In genomic region chr1:89992256-89992655, GRCm38 (mm10) we compare ENCODE assay signal across 8 mouse cellular contexts. TPM values are rescaled to one million over a fixed set of nuclear protein-coding genes. Genes with fewer than 3 reads are reported as not detected.
A peak's percentile ranks its signal among the peaks of the same experiment; 100 is the strongest.
DNase-seq lines count a peak whose midpoint lies in the region; ATAC-seq and TF ChIP-seq lines count a peak whose summit lies in the region.
"Had no signal": no experiment of that assay in that cellular context is flagged by ENCODE, and none has a peak within 500 bp of the region (broad histone marks: within the 10 kb centered on the region; RNA-seq: fewer than 3 reads in every experiment).

No protein-coding gene starts in this region.

- 4% methylated on average over 25 of the region's 25 CpGs for WGBS in lung, embryonic 16.5 days
- under 1% methylated on average over 25 of the region's 25 CpGs for WGBS in forebrain, embryonic 15.5 days
- WGBS in limb, embryonic 14.5 days, result 5% methylated on average over 25 of the region's 25 CpGs

- DNase-seq in lung, postnatal 14 days, result no peak
- no peak for DNase-seq in limb, embryonic 14.5 days (ENCODE audit: low spot score)
- no peak for DNase-seq in adrenal gland, postnatal 14 days
- DNase-seq in cerebellum, adult 9-11 months, result no peak

- no peak for ATAC-seq in lung, embryonic 16.5 days (ENCODE audit: low read depth)
- no peak for ATAC-seq in forebrain, embryonic 15.5 days (replicated peaks)
- no peak for ATAC-seq in limb, embryonic 14.5 days (ENCODE audit: low FRiP score, low read depth)
- no peak for ATAC-seq in megakaryocyte, adult 5-6 weeks (ENCODE audit: poor library complexity, severe bottlenecking)

- H3K9ac ChIP-seq in lung, embryonic 16.5 days (ENCODE audit: low read length), result no peak overlapping the region
- H3K9ac ChIP-seq in forebrain, embryonic 15.5 days (replicated peaks), result no peak overlapping the region
- H3K9ac ChIP-seq in limb, embryonic 14.5 days (ENCODE audit: low read depth, low read length, severe bottlenecking), result peak overlapping the region; percentile 25; the same call in 1 of the 2 replicates

- peak overlapping the region; percentile 35 for H3K4me2 ChIP-seq in lung, embryonic 16.5 days (ENCODE audit: low read depth, low read length)
- peak overlapping the region; percentile 24; the same call in 1 of the 2 replicates for H3K4me2 ChIP-seq in forebrain, embryonic 15.5 days (replicated peaks)
- H3K4me2 ChIP-seq in limb, embryonic 14.5 days (replicated peaks; ENCODE audit: low read depth, low read length, severe bottlenecking), result peak overlapping the region; percentile 34; the same call in 1 of the 2 replicates

- H3K4me3 ChIP-seq in lung, embryonic 16.5 days (ENCODE audit: low read length), result 0 out of 2 replicates have a peak overlapping the region, but pooled peaks have one; percentile 7
- H3K4me3 ChIP-seq in forebrain, embryonic 15.5 days, result 0 out of 2 replicates have a peak overlapping the region, but pooled peaks have one; percentile 5
- peak overlapping the region; percentile 18 for H3K4me3 ChIP-seq in limb, embryonic 14.5 days (replicated peaks; ENCODE audit: low read length)

- no peaks in the 10 kb centered on the region for H3K4me1 ChIP-seq in lung, embryonic 16.5 days (replicated peaks; ENCODE audit: control insufficient read depth, insufficient read depth, low read length)
- H3K4me1 ChIP-seq in forebrain, embryonic 15.5 days, result peaks cover 4% of the 10 kb centered on the region
- H3K4me1 ChIP-seq in limb, embryonic 14.5 days (ENCODE audit: control insufficient read depth, insufficient read depth, low read length), result no peaks in the 10 kb centered on the region

- H3K9me3 ChIP-seq in lung, embryonic 16.5 days (ENCODE audit: control insufficient read depth, low read length), result no peaks in the 10 kb centered on the region
- no peaks in the 10 kb centered on the region for H3K9me3 ChIP-seq in forebrain, embryonic 15.5 days
- H3K9me3 ChIP-seq in limb, embryonic 14.5 days (ENCODE audit: control insufficient read depth, low read length), result no peaks in the 10 kb centered on the region

- no peak for TF ChIP-seq POLR2A in limb, embryonic 14.5 days (IDR thresholded peaks at IDR 0.05; ENCODE audit: borderline replicate concordance, extremely low read depth, insufficient read depth, insufficient read length)

- H3K36me3 ChIP-seq in lung, embryonic 16.5 days (ENCODE audit: control insufficient read depth, insufficient read depth, low read length), result no peaks in the 10 kb centered on the region
- no peaks in the 10 kb centered on the region for H3K36me3 ChIP-seq in forebrain, embryonic 15.5 days
- no peaks in the 10 kb centered on the region for H3K36me3 ChIP-seq in limb, embryonic 14.5 days (ENCODE audit: control insufficient read depth, insufficient read depth, low read length)

- no peak overlapping the region for H3K27ac ChIP-seq in lung, embryonic 16.5 days (ENCODE audit: low read length)
- no peak overlapping the region for H3K27ac ChIP-seq in forebrain, embryonic 15.5 days (replicated peaks)
- no peak overlapping the region for H3K27ac ChIP-seq in limb, embryonic 14.5 days (replicated peaks; ENCODE audit: low read depth, low read length)

- peaks cover 47% of the 10 kb centered on the region for H3K27me3 ChIP-seq in lung, embryonic 16.5 days (ENCODE audit: control insufficient read depth, insufficient read depth, low read depth, low read length)
- H3K27me3 ChIP-seq in forebrain, embryonic 15.5 days, result peaks cover 50% of the 10 kb centered on the region
- H3K27me3 ChIP-seq in limb, embryonic 14.5 days (ENCODE audit: control insufficient read depth, insufficient read depth, low read length), result peaks cover 32% of the 10 kb centered on the region

RNA-seq across cellular contexts. Expression of gene Asb18, which starts 22.2 kb away (rescaled TPM):
- polyA plus RNA-seq in lung, embryonic 16.5 days (2015; fragmentation: Nextera tagmentation; extraction: Ambion mirVana), result 0.09 TPM in 1 of 2 replicates, not detected in the other
- 0.19 and 0.31 TPM in 2 replicates for polyA plus RNA-seq in forebrain, embryonic 15.5 days (2015; fragmentation: Nextera tagmentation; extraction: Ambion mirVana)
- 0.38 and 0.61 TPM in 2 replicates for polyA plus RNA-seq in limb, embryonic 14.5 days (2012; rRNA removed)
- 0.06 and 0.11 TPM in 2 replicates for polyA plus RNA-seq in limb, embryonic 14.5 days (2014; fragmentation: Nextera tagmentation; extraction: Ambion mirVana)
- total RNA-seq in adrenal gland, postnatal 14 days (2021), result not detected in 2 replicates
- total RNA-seq in megakaryocyte, adult 5-6 weeks (2015), result not detected in 2 replicates
- not detected in 2 replicates for total RNA-seq in megakaryocyte, adult 5-6 weeks (2017)
- total RNA-seq: liver, adult 2 months had no signal
- polyA plus RNA-seq: liver, adult 2 months had no signal
